Comparison of ENCODE assay signal across 13 mouse cellular contexts in the genomic region with DNA sequence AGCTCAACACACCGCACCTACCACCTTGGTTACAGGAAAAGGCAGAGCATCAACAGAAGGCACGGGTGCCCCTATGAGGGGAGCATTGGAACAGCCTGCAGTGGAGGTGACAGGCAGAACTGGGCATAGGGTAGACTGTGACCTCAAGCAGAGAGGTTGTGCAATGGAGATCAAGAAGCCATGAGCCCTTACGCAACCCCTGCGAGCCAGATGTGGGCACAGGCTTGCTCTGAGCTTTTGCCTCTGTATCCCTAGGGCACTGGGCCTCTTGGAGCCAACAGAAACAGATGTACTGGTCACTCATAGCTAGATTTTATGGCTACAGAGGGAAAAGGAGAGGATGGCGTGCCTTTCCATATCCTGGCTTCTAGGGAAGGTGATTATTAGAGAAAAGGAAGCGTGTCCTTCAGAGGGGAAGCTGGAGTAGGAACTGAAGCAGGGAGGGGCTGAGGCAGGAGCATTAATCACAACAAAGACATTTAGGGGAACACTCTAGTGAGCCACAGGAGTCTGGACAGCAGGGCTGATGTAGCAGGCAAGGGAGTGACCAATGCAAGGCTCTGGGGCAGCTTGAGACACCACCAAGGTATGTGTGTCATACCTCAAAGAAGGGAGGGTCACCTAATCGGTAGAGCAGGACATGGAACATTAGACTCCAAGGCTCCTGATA. TPM values are rescaled to one million over a fixed set of nuclear protein-coding genes. Genes with fewer than 3 reads are reported as not detected.
A peak's percentile ranks its signal among the peaks of the same experiment; 100 is the strongest.
DNase-seq lines count a peak whose midpoint lies in the region; ATAC-seq and TF ChIP-seq lines count a peak whose summit lies in the region.
"Had no signal": no experiment of that assay in that cellular context is flagged by ENCODE, and none has a peak within 500 bp of the region (broad histone marks: within the 10 kb centered on the region; RNA-seq: fewer than 3 reads in every experiment).

No protein-coding gene starts in this region.

- TF ChIP-seq CTCF in liver, adult 2 months (IDR thresholded peaks at IDR 0.05; ENCODE audit: low read depth, low read length), result no peak; the same call in 1 of the 2 replicates

- TF ChIP-seq POLR2A in liver, adult 2 months (IDR thresholded peaks at IDR 0.05; ENCODE audit: extremely low read depth, insufficient read depth, low read length), result no peak

- 45% methylated on average over 7 of the region's 7 CpGs for WGBS in liver, adult 2 months

- H3K27ac ChIP-seq in liver, adult 2 months (replicated peaks; ENCODE audit: insufficient read depth, low read depth, low read length), result no peak overlapping the region
- H3K27ac ChIP-seq: hindbrain, embryonic 12.5 days; intestine, embryonic 15.5 days; kidney, postnatal 0 days had no signal

- H3K36me3 ChIP-seq in liver, adult 2 months (ENCODE audit: control insufficient read depth, insufficient read depth, low read length), result no peaks in the 10 kb centered on the region
- H3K36me3 ChIP-seq in megakaryocyte, embryonic 14.5 days (replicated peaks; ENCODE audit: low read length), result no peaks in the 10 kb centered on the region
- H3K36me3 ChIP-seq: hindbrain, embryonic 12.5 days; intestine, embryonic 15.5 days had no signal

- H3K9ac ChIP-seq in liver, adult 2 months (ENCODE audit: low read depth, low read length), result no peak overlapping the region
- H3K9ac ChIP-seq: hindbrain, embryonic 12.5 days; intestine, embryonic 15.5 days had no signal

- peaks cover 6% of the 10 kb centered on the region; the same call in 1 of the 2 replicates for H3K4me1 ChIP-seq in liver, adult 2 months (ENCODE audit: control insufficient read depth, insufficient read depth, low read length)
- H3K4me1 ChIP-seq in megakaryocyte, embryonic 14.5 days, result peaks cover 25% of the 10 kb centered on the region
- H3K4me1 ChIP-seq: hindbrain, embryonic 12.5 days had no signal

- ATAC-seq in erythroblast, adult 5-6 weeks (replicated peaks; ENCODE audit: low FRiP score, poor library complexity, severe bottlenecking), result no peak
- ATAC-seq: intestine, embryonic 15.5 days had no signal

- DNase-seq in 3T3-L1 (ENCODE audit: low read depth, low spot score) (peak; percentile 88), NIH3T3 (ENCODE audit: low read depth) (peak; percentile 83)
- peak; percentile 90 for DNase-seq in liver, adult 2 months (ENCODE audit: extremely low read depth, low read depth, low spot score)
- DNase-seq in neural tube, embryonic 10.5 days (ENCODE audit: extremely low spot score, low spot score), result no peak
- DNase-seq in layer of hippocampus, postnatal 25 days (ENCODE audit: extremely low spot score in 1 of 2, low spot score in 1 of 2), result no peak
- DNase-seq: cerebellum, adult 9-11 months; lung, postnatal 36 days had no signal

- no peaks in the 10 kb centered on the region for H3K9me3 ChIP-seq in megakaryocyte, embryonic 14.5 days
- H3K9me3 ChIP-seq: hindbrain, embryonic 12.5 days; intestine, embryonic 15.5 days had no signal

- H3K4me3 ChIP-seq in liver, adult 2 months (ENCODE audit: insufficient read depth, low read depth, low read length), result no peak overlapping the region
- H3K4me3 ChIP-seq in megakaryocyte, embryonic 14.5 days (replicated peaks), result peak overlapping the region; percentile 20
- H3K4me3 ChIP-seq: hindbrain, embryonic 12.5 days; intestine, embryonic 15.5 days had no signal

- no peaks in the 10 kb centered on the region for H3K27me3 ChIP-seq in liver, adult 2 months (ENCODE audit: control insufficient read depth, insufficient read depth, low read length)
- peaks cover 78% of the 10 kb centered on the region for H3K27me3 ChIP-seq in megakaryocyte, embryonic 14.5 days (replicated peaks)
- H3K27me3 ChIP-seq: hindbrain, embryonic 12.5 days; intestine, embryonic 15.5 days had no signal

- H3K79me2 ChIP-seq in liver, adult 2 months (ENCODE audit: control insufficient read depth, insufficient read depth, low read length), result no peaks in the 10 kb centered on the region

RNA-seq across cellular contexts. Expression of gene Noc4l, which starts 50.1 kb away (rescaled TPM):
- total RNA-seq in liver, adult 2 months (2014; rRNA removed), result 2.7 and 3.2 TPM in 2 replicates
- polyA plus RNA-seq in liver, adult 2 months (2012; rRNA removed), result 24.1 and 38.5 TPM in 2 replicates
- 21.5 and 96.6 TPM in 2 replicates for polyA plus RNA-seq in megakaryocyte, embryonic 14.5 days (2012; ENCODE audit: insufficient read depth, low replicate concordance)
- total RNA-seq in erythroblast, adult 5-6 weeks (2015; ENCODE audit: low replicate concordance), result 9.4 and 25.7 TPM in 2 replicates
- 9.5 and 11.4 TPM in 2 replicates for total RNA-seq in erythroblast, adult 5-6 weeks (2017; ENCODE audit: low replicate concordance)
- 10 to 100 TPM; 29.1 to 29.5 TPM for total RNA-seq in layer of hippocampus, postnatal 25 days (2021)

RNA-seq across cellular contexts. Expression of gene Ddx51, which starts 50.1 kb away (rescaled TPM):
- 2.4 TPM in 2 replicates for total RNA-seq in liver, adult 2 months (2014; rRNA removed)
- polyA plus RNA-seq in liver, adult 2 months (2012; rRNA removed), result 9.2 and 12.2 TPM in 2 replicates
- polyA plus RNA-seq in megakaryocyte, embryonic 14.5 days (2012; ENCODE audit: insufficient read depth, low replicate concordance), result 2.4 and 3.2 TPM in 2 replicates
- total RNA-seq in erythroblast, adult 5-6 weeks (2015; ENCODE audit: low replicate concordance), result 4.8 and 7.9 TPM in 2 replicates
- total RNA-seq in erythroblast, adult 5-6 weeks (2017; ENCODE audit: low replicate concordance), result 0.43 and 2.6 TPM in 2 replicates
- 10 to 100 TPM; 24.1 to 34.6 TPM for total RNA-seq in layer of hippocampus, postnatal 25 days (2021)

RNA-seq across cellular contexts. Expression of gene Galnt9, which starts 59.0 kb away (rescaled TPM):
- 0.07 TPM in 1 of 2 replicates, not detected in the other for total RNA-seq in liver, adult 2 months (2014; rRNA removed)
- 0.05 TPM in 1 of 2 replicates, not detected in the other for polyA plus RNA-seq in liver, adult 2 months (2012; rRNA removed)
- not detected in 2 replicates for polyA plus RNA-seq in megakaryocyte, embryonic 14.5 days (2012; ENCODE audit: insufficient read depth, low replicate concordance)
- 1.7 and 5.0 TPM in 2 replicates for total RNA-seq in erythroblast, adult 5-6 weeks (2015; ENCODE audit: low replicate concordance)
- total RNA-seq in erythroblast, adult 5-6 weeks (2017; ENCODE audit: low replicate concordance), result 3.6 and 4.0 TPM in 2 replicates
- 100 to 1,000 TPM; 111 to 124 TPM for total RNA-seq in layer of hippocampus, postnatal 25 days (2021)
- polyA plus RNA-seq: limb, embryonic 11.5 days had no signal

Comparison
In these comparisons a context has a peak if more than half of its experiments do, and no peak if none do; other contexts are left out.
1. DNase-seq: peak in 3T3-L1 (single experiment), NIH3T3 (single experiment) and liver, adult 2 months (single experiment); none in neural tube, embryonic 10.5 days (single experiment) and layer of hippocampus, postnatal 25 days (0 of 2).
2. RNA of gene Galnt9, which starts 59.0 kb away (total RNA-seq): 111 to 124 TPM in layer of hippocampus, postnatal 25 days; 1.7 to 5.0 TPM in erythroblast, adult 5-6 weeks and 0.07 TPM in liver, adult 2 months; every median in the first group is over 10 times any median in the second.